Comparison of ENCODE assay signal across 23 mouse cellular contexts in the genomic region with DNA sequence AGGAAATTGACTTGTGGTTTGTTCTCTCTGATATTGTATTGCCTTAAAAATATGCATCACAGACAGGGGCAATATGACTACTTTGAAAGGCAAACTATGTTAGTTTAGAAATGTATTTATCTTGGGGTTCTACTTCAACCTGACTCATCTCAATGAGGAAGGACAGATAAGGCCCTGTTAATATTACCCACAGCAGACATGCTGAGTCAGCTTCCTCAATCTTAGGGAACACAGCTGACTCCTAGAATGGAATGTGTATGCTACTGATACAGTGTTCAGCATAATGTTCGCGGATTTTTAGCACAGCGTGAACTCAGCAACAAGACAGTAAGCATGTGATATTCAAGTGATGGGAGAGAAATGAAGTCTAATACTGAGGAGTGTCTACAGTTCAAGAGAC.
"Had no signal": no experiment of that assay in that cellular context is flagged by ENCODE, and none has a peak within 500 bp of the region (broad histone marks: within the 10 kb centered on the region; RNA-seq: fewer than 3 reads in every experiment).

No protein-coding gene starts in this region.

- ATAC-seq: liver, postnatal 0 days; lung, postnatal 0 days; midbrain, embryonic 16.5 days had no signal

- H3K4me3 ChIP-seq: liver, embryonic 15.5 days; lung, embryonic 15.5 days; megakaryocyte, embryonic 14.5 days; midbrain, embryonic 12.5 days; myocyte; neural tube, embryonic 13.5 days; neural tube, embryonic 15.5 days; stomach, embryonic 15.5 days had no signal

- H3K27ac ChIP-seq: liver, embryonic 15.5 days; lung, embryonic 15.5 days; macrophage; midbrain, embryonic 12.5 days; neural tube, embryonic 13.5 days; neural tube, embryonic 15.5 days; stomach, embryonic 15.5 days; stomach, postnatal 0 days had no signal

- H3K4me1 ChIP-seq: liver, embryonic 15.5 days; lung, embryonic 15.5 days; megakaryocyte, embryonic 14.5 days; midbrain, embryonic 12.5 days; neural tube, embryonic 13.5 days; neural tube, embryonic 15.5 days; stomach, embryonic 15.5 days had no signal

- H3K27me3 ChIP-seq: liver, embryonic 15.5 days; lung, embryonic 15.5 days; megakaryocyte, embryonic 14.5 days; midbrain, embryonic 12.5 days; neural tube, embryonic 13.5 days; neural tube, embryonic 15.5 days; stomach, embryonic 15.5 days had no signal

- DNase-seq: liver, postnatal 0 days; lung, adult 2 months; lung, postnatal 14 days; lung, postnatal 36 days; midbrain, embryonic 14.5 days; retina, postnatal 1 day; right cerebral cortex, adult 18-20 months; right cerebral cortex, postnatal 14 days; thymus, adult 2 months; thymus, postnatal 25 days; thymus, postnatal 4 days had no signal

- H3K36me3 ChIP-seq: liver, embryonic 15.5 days; lung, embryonic 15.5 days; midbrain, embryonic 12.5 days; neural tube, embryonic 13.5 days; neural tube, embryonic 15.5 days; stomach, embryonic 15.5 days had no signal

- H3K9me3 ChIP-seq: liver, embryonic 15.5 days; lung, embryonic 15.5 days; megakaryocyte, embryonic 14.5 days; midbrain, embryonic 12.5 days; neural tube, embryonic 13.5 days; neural tube, embryonic 15.5 days; stomach, embryonic 15.5 days had no signal
